Mouse (Mus musculus) gastrocnemius, postnatal 4 days (tissue): ENCODE measurements around the gene Sirt7. TPM values are rescaled to one million over a fixed set of nuclear protein-coding genes. Genes with fewer than 3 reads are reported as not detected.

ENCODE experiments used
- DNase-seq, 2 experiments: peaks; one replicate each; pipeline ENCODE4 v3.0.0; 2021 to 2022; ENCODE audit warnings: low spot score in 2 of 2, mixed read lengths in 2 of 2
- microRNA-seq: library from miRNA; unstranded; fragments of <30 nt; microRNA quantifications from one replicate; pipeline ENCODE4 v1.2.0, GENCODE M21; 2021
- total RNA-seq, 2 experiments: library from RNA; stranded (reverse); gene quantifications; 2 replicates each; pipeline ENCODE4 v1.2.3; 2021

The Sirt7 gene
- total RNA-seq, 2 experiments from 2014 or later: 12.2 to 12.6 TPM

GRCm38 (mm10) chr11:120572752-120573584 lies 52.1 kb downstream of the Sirt7 start, which contains the start of gene P4hb:
Gene P4hb (minus strand): TSS chr11:120573253.
- peak; percentile 99 to 100 for DNase-seq

GRCm38 (mm10) chr11:120572417-120572751 lies 52.7 kb downstream of the Sirt7 start:
- no peak for DNase-seq

- DNase-seq: no peak
Observed at GRCm38 (mm10) chr11:120571754-120572416, 53.2 kb downstream of the Sirt7 start.

- DNase-seq: no peak
Observed at GRCm38 (mm10) chr11:120571122-120571521, 53.9 kb downstream of the Sirt7 start.

Small RNAs within 50 kb of the gene (microRNA-seq; reads per million reads assigned to microRNA genes)
- gene Mir6936: not detected

Other genes with a start within 250 kb of the Sirt7 start
- 10 to 100 TPM; 16.7 to 16.9 TPM for gene Faap100, start 246.5 kb downstream of the Sirt7 start, total RNA-seq
- gene Nploc4, start 187.5 kb downstream of the Sirt7 start, total RNA-seq: 10 to 100 TPM; 68.0 to 80.5 TPM
- 1 to 10 TPM in 1 of 2 experiments, not detected in 1; 4.6 TPM for gene Tspan10, start 182.6 kb downstream of the Sirt7 start, total RNA-seq
- under 1 TPM in 1 of 2 experiments, not detected in 1; 0.39 TPM for gene Pde6g, start 171.7 kb downstream of the Sirt7 start, total RNA-seq
- 10 to 100 TPM; 19.3 to 24.8 TPM for gene Oxld1, start 167.2 kb downstream of the Sirt7 start, total RNA-seq
- 10 to 100 TPM in 1 of 2 experiments, 1 to 10 TPM in 1; 8.9 to 10.1 TPM for gene Ccdc137, start 167.1 kb downstream of the Sirt7 start, total RNA-seq
- gene Arl16, start 157.6 kb downstream of the Sirt7 start, total RNA-seq: 10 to 100 TPM; 20.8 to 23.8 TPM
- 100 to 1,000 TPM; 116 to 122 TPM for gene Mrpl12, start 140.6 kb downstream of the Sirt7 start, total RNA-seq
- gene Slc25a10, start 133.4 kb downstream of the Sirt7 start, total RNA-seq: 10 to 100 TPM; 19.6 to 20.0 TPM
- gene Gcgr, start 94.5 kb downstream of the Sirt7 start, total RNA-seq: under 1 TPM in 1 of 2 experiments, not detected in 1; 0.26 TPM
- 10 to 100 TPM; 74.0 to 81.3 TPM for gene Mcrip1, start 75.5 kb downstream of the Sirt7 start, total RNA-seq
- 10 to 100 TPM; 80.7 to 99.3 TPM for gene Ppp1r27, start 74.1 kb downstream of the Sirt7 start, total RNA-seq
- 100 to 1,000 TPM; 527 to 538 TPM for gene P4hb, start 52.0 kb downstream of the Sirt7 start, total RNA-seq
- gene Arhgdia, start 43.6 kb downstream of the Sirt7 start, total RNA-seq: 100 to 1,000 TPM; 278 to 300 TPM
- 100 to 1,000 TPM; 112 to 113 TPM for gene Alyref, start 26.9 kb downstream of the Sirt7 start, total RNA-seq
- 10 to 100 TPM; 72.5 to 86.2 TPM for gene Anapc11, start 26.8 kb downstream of the Sirt7 start, total RNA-seq
- 1 to 10 TPM in 1 of 2 experiments, not detected in 1; 1.3 TPM for gene Npb, start 16.8 kb downstream of the Sirt7 start, total RNA-seq
- gene Pcyt2, start 7.3 kb downstream of the Sirt7 start, total RNA-seq: 10 to 100 TPM; 36.6 to 41.4 TPM
- gene Mafg, start 8.4 kb upstream of the Sirt7 start, total RNA-seq: 10 to 100 TPM; 36.7 to 42.6 TPM
- 10 to 100 TPM; 27.6 to 29.0 TPM for gene Pycr1, start 18.5 kb upstream of the Sirt7 start, total RNA-seq
- gene Myadml2, start 22.9 kb upstream of the Sirt7 start, total RNA-seq: 10 to 100 TPM; 81.2 to 83.4 TPM
- 1 to 10 TPM; 1.2 to 1.7 TPM for gene Notum, start 35.9 kb upstream of the Sirt7 start, total RNA-seq
- gene Aspscr1, start 47.7 kb upstream of the Sirt7 start, total RNA-seq: 10 to 100 TPM; 48.6 to 55.3 TPM
- 10 to 100 TPM; 33.7 to 48.7 TPM for gene Cenpx, start 88.5 kb upstream of the Sirt7 start, total RNA-seq
- 10 to 100 TPM; 16.0 to 21.0 TPM for gene Lrrc45, start 88.7 kb upstream of the Sirt7 start, total RNA-seq
- 1 to 10 TPM; 2.5 to 4.8 TPM for gene Rac3, start 96.2 kb upstream of the Sirt7 start, total RNA-seq
- gene Dcxr, start 102.0 kb upstream of the Sirt7 start, total RNA-seq: 1 to 10 TPM; 4.8 to 5.3 TPM
- 10 to 100 TPM in 1 of 2 experiments, 1 to 10 TPM in 1; 9.5 to 10.4 TPM for gene Cbr2, start 106.9 kb upstream of the Sirt7 start, total RNA-seq
- gene Hmga1b, start 137.6 kb upstream of the Sirt7 start, total RNA-seq: 10 to 100 TPM; 26.7 to 27.1 TPM
- 10 to 100 TPM in 1 of 2 experiments, 1 to 10 TPM in 1; 8.3 to 10.9 TPM for gene Rfng, start 159.0 kb upstream of the Sirt7 start, total RNA-seq
- 10 to 100 TPM; 67.1 to 70.9 TPM for gene Gps1, start 159.0 kb upstream of the Sirt7 start, total RNA-seq
- 10 to 100 TPM; 37.8 TPM for gene Dus1l, start 171.2 kb upstream of the Sirt7 start, total RNA-seq
- 10 to 100 TPM; 48.6 to 49.9 TPM for gene Fasn, start 199.3 kb upstream of the Sirt7 start, total RNA-seq